Mouse (Mus musculus) thymus, postnatal 25 days (tissue): ENCODE data around the gene Prdm15.

ENCODE experiments used
- DNase-seq: peaks from one replicate; pipeline ENCODE4 v3.0.0; 2022

Prdm15 gene

DNA sequence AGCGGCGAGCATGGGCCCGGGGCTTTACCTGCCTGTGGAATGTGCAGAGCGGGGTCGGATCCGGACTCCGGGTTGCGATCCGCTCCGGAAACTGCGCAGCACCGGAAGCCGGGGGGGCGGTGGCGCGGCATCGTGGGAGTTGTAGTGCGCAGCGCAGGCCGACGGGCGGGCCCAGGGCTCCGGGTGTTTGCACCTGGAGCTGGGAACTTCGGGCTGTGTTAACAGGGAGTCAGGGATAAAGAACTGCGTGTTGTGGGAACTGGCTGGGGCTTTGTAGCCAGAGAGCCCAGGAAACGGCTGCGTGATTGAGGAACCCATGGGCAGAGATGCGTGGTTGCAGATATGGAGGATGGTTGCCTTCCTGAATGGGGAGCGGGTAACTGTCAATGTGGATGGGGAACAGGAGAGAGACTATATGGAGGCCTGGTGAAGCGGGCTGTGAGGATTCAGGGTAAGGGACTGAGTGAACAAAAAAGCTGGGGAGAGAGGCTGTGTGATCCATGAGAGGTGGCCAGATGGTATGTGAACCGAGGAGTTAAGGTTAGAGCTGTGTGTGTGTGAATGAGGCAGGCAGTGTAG lies at the start of gene Prdm15:
Gene Prdm15, minus strand, starts transcription at position 110 of the 579 bp plus-strand sequence.
- peak; percentile 91 for DNase-seq

DNA sequence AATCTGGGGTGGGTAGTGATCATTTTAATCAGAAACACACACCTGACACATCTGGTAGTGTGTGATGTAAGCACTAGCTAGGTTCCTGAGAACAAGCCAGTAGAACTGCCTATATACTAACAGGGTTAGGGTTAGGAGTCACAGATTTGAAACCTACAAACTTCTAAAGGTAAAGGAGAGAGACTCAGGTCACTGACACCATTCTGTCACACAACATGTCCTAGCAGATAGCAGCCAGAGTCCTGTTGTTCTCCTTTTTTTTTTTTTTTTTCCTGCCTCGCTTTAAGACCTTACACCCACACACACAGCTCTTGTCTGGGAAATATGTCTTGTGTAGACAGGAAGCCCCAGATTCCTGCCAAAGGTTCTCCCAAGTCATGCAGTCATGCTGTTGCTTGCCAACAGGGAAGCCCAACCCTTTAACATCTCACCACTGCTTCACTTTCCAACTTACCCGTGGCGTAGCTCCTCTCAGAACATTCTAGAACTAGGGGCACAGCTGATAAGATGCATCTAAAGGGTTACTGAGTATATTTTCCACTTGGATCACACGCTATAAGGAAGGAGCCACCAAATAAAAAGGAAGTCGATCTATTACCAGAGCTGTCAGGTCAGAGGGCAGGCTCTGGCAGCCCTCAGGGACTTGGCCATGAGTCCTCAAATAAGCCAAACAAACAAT lies 45.8 kb upstream of the Prdm15 start:
- no peak for DNase-seq

DNA sequence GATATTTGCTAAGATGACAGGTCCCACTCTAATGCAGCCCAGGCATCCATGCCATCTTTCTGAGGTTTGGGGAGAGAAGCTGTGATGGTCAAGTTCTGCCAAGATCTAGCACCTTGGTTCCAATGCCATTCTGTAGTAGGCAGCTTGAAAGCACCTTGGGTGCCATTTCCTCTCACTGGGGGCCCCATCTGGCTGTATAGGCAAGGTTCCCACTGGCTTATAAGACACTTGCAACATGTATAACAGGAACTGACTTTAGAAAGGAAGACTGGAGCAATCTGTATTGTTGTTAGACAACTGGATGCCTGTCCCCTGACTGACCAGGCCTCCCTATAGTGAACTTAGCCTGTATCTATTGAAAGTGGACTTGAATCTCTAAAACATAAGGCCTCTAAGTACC lies 36.1 kb upstream of the Prdm15 start:
- no peak for DNase-seq

DNA sequence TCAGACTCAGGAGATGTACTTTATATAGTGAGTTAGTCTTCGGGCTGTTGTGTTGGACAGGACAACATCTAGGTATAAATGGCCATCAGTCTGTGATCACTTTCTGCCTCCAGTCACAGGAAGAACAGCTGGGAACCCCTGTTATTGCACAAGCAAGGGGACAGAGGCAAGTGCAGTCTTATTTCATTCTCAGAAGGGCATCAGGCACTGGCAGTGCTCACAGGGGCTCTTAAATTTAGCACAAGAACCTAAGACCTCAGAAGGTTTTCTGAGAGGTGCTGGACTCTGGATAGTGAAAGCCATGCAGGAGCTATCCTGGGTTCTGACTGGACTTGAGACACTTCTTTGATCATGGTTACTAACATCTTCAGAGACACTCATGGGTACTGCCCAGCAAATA lies 32.0 kb upstream of the Prdm15 start:
- DNase-seq: no peak

DNA sequence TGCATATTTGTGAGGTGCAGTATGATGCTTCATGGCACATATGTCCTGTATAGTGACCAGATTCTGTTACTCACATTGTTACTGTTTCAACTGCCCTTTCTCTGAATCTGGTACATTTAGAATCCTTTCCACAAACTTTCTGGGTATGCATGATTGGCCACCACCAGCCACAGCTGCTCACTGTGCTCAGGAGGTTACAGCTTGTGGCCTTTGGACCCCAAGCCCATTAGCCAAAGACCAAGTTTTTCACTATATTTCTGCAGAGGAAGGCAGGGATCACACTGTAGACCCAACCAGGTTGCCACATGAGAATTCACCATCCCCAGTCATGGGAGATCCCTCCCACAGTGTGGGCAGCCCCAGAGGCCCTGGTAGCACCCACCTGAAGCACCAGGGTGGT lies 31.2 kb upstream of the Prdm15 start:
- DNase-seq: no peak

DNA sequence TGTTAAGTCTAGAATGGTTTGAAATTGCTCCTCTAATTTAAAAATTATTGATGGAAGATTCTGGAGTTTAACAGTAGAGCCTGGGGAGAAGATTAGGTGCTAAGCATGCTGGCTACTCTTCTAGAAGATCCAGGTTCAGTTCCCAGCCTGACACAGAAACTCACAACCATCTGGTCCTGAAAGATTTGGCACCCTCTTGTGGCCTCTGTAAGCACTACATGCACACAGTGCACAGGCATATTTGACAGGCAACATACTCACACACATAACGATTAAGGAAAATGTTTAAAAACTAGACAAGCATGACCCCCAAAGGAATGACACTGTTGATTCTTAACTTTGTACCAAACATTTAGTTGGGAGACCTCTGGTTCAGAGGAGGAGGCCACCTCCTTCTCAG lies 27.5 kb upstream of the Prdm15 start:
- DNase-seq: peak; percentile 74

DNA sequence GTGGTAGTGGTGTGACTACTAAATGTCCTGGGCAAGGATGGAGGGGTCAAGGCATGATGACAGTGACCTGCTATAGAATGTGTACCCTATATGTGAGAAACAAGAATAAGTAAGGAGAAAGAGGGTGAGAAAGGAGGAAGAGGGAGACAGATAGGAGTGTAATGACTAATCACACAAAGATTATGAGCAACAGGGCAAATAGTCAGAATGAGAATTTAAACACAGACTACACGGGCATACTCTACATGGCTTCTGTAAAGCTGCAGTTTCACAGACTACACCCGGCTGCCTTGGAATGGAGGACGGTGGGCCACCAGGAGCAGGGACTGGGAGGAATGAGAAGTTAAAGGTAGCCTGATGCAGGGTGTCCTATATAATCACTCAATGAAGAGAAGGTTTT lies 25.9 kb upstream of the Prdm15 start:
- no peak for DNase-seq

DNA sequence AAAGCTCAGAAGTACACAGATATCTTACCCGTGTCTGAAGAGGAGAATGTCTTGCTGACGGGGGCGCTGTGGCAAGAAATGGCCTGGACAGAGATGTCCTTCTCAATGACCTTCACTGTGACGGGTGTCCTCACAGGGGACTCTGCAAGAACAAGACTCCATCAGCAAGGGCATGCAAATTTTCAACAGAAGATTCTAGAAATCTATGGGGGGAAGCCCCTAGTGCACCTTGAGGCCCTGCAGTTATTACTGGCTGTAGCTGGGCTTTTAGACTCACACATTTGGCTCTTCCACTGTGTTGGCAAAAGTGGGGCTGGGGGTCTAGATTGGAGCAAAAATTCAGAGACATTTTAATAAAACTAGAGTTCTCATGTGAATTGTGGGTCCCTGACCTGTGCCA lies 23.5 kb upstream of the Prdm15 start:
- DNase-seq: no peak

DNA sequence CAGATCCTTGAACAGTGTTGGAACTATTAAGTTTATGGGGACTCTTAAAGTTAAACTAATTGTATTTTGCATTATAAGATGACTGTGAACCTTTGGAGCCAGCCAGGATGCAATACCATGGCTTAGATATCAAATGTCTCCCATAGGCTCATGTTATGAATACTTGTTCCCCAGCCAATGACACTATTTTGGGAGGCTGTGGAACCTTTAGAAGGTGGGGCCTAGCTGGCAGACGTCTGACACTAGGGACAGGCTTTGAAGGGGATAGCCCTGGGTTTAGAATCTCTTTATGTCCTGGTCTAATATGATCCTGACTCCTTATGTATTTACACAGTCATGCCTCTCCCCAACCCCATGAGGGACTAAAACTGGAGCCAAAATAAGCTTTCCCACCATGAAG lies 22.7 kb upstream of the Prdm15 start:
- no peak for DNase-seq

DNA sequence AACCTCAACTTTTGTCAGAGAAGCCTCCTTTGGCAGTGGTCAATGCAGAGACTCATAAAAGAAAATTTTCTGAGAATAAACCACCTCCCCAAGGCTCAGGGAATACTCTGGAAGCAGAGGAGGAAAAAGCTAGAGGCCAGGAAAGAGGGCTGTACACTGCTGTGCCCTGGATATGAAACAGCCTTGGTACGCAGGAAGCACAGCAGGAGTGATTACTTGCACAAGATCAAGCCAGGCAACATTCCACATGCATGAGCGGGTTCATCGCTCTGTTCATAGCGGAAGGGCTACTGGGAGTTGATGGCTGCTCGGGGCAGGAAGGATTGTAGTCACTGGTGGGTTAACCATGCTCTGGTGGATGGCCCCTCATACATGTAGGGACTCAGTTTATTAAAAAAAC lies 21.0 kb upstream of the Prdm15 start:
- no peak for DNase-seq

DNA sequence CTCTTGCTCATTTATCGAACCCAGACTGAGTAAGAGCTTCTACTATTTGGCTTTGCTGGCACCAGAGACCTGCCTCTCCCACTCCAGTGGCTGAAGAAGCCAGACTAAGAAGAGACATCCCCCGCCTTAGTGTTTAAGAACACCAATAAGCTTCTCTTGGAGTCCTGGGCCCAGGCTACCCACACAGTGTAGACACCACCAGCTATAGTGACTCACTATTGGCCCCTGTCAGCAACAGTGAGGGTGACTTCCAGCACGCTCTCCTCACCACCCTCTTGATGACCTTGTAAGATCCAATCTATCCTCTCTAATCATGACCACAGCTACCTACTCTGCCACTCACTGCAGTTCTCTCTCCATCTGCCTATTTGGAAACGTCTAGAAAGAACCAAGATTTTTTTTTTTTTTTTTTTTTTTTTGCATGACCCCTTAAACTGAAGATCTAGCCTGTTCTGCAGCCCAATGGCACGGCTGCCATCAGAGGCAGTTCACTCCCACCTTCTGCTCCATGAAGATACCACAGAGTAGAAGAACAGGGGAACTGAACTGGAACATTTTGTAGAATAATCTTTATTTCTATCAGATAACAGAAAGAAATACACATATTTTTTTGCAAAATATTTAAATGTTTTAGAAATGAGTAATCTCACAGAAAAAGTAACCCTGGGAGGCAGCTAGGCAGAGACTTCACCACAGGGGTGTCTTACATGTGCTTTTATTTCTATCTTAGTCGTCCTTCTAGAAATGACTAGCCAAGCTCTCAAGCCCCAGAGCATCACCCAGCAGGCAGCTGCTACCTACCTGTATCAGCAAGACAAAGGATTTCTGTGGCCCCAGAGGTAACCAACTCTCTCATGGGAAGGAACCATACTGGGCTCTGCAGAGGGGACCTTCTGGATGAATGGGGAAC lies 17.8 kb upstream of the Prdm15 start:
- DNase-seq: no peak

DNA sequence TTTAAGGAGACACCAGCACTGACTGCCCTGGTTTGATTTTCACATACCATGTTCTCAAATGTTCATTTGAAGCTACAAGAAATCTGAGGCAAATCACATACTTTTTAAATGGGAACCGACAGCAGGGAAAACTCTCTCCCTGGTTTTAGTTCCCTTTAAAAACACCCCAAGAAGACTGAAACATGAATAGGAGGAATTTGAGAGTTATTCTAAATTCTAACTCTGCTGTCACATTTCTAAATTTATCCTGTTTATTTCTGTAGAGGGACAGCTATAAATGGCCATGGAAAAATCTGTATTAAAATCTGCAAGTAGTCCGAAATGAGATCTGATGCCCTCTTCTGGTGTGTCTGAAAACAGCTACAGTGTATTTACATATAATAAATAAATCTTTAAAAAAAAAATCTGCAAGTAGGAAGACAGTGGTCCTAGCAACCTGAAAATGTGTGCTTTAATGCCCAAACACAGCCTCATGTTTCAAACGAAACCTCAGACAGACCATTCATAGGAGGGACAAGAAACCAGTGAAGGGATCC lies 12.3 kb upstream of the Prdm15 start:
- no peak for DNase-seq

DNA sequence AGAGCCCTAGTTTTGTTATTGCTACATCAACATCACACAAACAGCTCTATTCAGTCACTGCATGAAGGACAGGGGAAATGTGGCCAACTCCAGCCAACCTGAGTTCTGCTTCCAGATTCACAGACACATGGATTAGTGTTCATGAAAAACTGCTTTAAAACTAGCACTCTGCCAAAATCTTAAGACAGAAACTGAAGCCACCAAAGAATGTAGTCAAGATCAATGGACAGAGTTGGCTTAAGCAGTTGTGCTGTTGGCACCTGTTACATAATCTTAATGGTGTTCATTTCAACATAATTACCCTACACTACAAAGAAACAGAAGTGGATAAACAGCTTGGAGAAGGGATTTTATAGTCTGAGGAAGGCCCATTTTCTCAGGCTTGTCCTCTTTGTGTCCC lies 4.4 kb upstream of the Prdm15 start:
- no peak for DNase-seq

DNA sequence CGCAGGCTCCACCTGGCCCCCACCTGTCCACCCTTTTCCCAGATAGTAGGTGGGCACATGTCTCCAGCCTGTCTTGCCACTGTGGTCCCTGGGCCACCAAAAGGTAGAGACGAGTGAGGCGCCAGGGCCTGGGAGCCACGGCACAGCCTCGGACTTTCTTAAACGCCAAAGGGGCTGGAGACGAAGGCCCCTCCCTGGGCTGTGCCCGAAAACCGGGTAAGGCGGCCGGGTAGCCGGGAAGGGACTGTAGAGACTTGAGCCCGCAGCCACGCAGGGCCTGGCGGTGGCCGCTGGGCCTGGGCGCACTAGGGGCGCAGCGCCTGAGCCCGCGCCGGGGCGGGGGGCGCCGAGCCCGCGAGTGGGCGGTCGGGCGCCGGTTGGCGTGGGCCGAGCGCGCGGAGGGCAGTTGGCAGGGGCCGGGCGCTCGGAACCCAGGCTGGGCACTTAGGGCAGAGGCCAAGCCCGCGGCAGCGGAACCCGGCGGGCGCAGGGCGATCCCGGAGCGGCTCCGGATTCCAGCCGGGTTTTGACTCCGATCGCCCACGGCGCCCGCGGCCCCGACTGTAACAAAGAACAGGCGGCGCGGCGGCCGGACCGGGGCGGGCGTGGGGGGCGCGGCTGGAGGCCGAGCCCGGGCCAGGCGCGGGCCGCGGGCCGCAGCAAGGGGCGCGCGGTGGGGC lies 449 bp downstream of the Prdm15 start:
- DNase-seq: peak; percentile 91

DNA sequence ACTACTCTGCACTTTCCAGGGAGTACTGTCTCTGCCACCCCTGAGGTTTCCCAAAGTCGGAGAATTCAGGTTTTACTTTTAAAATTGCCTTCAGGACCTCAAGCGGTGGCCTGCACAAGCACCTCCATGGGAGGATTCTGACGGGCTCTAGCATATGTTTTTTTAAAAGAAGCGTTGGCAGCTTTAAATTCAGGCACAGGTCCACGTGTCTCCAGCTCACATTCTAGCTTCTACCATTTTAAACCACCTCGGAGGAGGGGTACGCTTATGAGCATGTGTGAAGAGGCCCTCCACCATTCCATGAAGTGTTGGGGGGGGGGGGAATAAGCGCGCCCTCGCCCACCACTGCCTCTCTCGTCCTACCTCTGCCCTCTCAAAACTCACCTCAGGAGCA lies 986 bp downstream of the Prdm15 start:
- no peak for DNase-seq

DNA sequence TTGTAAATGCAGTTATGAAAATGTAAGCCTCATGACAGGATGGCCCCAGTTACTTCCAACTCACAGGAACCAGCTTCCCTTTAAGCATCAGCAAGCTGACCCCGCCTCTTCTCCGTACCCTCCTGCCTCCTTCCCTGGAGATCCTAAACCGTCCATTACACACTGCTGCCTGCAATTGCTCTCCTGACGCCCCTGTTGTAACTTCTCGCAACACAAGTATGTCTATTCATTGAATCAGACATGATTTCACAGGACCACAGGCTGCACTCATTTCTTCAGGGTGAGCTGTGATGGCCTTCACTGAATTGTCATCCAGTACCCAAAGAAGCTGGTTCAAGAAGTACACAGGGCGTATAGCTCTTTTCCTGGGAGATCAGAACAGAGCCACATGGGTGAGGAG lies 2.8 kb downstream of the Prdm15 start:
- DNase-seq: no peak

DNA sequence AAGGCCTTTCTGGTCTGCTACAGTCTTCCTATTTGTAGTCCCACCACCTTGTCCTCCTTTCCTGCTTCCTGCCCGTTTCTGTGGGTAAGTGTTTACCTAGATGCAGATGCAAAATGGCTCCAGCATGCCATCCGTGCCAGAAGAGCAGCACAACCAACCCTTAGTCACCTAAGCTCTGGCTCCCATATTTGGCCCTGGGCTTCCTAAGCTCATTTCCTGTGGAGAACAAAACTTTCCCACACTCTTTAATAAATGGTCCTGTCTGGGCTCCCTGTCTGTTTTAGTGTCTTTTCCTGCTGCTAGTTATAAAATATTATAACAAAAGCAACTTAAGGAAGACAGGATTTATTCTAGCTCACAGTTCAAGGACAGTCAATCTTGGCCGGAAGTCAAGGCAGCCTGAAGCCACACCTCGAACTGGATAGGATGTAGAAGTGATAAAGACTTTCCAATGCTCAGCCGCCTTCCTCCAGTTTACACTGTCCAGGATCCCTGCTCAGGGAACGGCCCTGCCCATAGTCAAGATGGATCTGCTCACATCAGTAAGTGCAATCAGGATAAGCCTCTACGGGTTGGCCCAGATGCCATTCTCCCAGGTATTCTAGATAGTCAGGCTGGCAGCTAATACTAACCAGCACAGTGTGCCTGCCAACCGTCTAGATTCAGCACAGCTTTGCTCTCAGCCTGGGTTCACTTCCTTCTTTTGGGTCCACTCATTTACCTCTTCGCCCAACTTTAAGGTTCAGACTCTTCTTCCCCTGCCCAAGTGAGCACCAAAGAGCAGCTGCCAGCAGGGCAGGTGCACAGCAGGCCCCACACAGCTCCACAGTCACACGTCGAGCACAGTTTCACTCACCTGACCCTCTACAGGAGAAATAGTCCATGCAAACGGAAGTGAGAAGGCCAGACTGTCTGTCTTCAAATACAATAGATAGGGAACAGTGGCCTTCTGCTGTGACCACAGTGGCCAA lies 6.4 kb downstream of the Prdm15 start:
- DNase-seq: no peak

DNA sequence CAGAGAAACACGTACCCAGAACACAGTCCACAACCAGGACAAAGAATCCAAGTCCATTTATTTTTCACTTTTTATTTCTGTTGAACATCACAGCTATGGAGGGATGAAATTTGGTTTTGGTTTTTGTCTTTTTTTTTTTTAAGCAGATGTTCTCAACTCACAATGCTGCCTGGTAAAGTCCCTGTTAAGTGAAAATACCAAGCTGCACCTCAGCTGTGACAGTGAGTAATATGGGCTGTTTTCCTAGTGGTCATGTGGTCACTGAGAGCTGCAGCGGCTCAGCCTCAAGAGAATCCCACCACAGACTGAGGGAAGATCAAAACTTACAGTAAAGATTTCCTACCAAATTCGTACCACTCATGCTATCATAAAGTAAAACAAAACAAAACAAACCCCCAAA lies 19.5 kb downstream of the Prdm15 start:
- no peak for DNase-seq

DNA sequence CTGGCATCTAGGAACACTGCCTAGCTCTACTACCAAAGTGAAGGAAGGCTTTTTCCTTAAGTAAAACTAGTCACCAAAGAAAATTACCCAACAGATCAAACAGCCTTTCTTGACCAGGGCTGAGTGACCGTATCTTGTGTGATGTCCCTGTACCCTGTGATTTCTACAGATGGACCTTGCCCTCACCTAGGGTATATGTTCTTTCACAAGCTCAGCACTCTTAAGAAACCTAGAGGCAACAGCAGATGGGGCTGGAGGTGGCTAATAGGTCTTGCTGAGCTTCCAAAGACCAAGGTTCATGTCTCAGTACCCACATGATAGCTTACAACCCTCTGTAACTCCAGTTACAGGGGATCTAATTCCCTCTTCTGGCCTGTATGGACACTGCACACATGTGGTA lies 23.4 kb downstream of the Prdm15 start:
- DNase-seq: no peak

DNA sequence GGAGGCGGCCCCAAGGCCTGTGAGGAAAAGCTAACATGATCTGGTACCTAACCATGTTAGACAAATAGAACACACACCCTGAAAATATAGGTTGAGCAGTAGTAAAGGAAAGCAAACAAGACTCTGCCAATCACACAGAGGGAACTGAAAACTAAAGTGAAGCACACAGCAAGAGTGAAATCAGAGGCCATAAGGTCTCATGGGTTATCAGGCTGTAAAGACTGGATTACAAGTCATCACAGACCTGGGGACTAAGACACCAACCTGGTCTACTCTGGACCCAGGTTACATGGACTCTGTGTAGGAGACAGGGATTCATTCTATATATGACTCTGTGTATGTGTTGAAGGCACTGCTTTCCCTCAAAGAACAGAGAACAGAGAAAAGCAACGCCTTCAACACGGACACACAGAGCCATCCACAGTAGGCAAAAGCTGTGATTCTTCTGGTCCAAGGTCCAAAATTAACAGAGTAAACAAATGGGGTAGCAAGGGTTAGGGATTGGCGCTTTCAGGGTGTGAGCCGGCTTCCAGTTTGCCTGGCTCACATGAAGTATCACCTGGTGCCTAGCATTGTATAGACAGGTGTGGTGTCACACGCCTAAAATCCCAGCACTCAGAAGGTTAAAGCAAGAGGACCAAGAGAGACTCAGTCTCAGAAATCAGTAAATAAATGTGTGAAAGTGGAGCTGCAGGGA lies 28.2 kb downstream of the Prdm15 start:
- DNase-seq: no peak

DNA sequence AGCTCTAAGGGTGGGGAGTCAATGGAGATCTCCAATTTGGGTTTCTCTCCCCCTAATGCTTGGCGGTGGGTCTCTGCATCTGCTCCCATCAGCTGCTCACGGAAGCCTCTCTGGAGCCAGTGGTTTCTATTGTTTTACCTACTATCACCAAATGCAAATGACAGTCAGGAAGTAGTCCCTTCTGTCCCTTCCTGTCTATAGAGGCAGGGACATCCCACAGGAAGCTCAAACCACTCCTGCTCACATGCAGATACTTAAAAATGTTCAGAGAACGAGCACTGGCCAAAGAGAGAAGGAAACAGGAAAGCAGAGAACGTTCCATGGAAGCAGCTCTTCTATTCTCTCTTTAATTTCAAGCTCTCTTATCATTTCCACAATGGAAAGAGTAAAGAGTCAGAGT lies 32.1 kb downstream of the Prdm15 start:
- no peak for DNase-seq
